Comparison of ENCODE assay signal across 26 mouse cellular contexts in genomic region chr2:82828222-82828621, GRCm38 (mm10).
DNase-seq lines count a peak whose midpoint lies in the region; ATAC-seq and TF ChIP-seq lines count a peak whose summit lies in the region.
"Had no signal": no experiment of that assay in that cellular context is flagged by ENCODE, and none has a peak within 500 bp of the region (broad histone marks: within the 10 kb centered on the region; RNA-seq: fewer than 3 reads in every experiment).

No protein-coding gene starts in this region.

- whole genome bisulfite sequencing in midbrain, embryonic 12.5 days: 69% methylated on average over 1 of the region's 1 CpGs
- 91% methylated on average over 1 of the region's 1 CpGs for WGBS in midbrain, embryonic 10.5 days
- WGBS in midbrain, postnatal 0 days: 60% methylated on average over 1 of the region's 1 CpGs

- H3K27me3 ChIP-seq in midbrain, embryonic 12.5 days: no peaks in the 10 kb centered on the region
- no peaks in the 10 kb centered on the region for H3K27me3 ChIP-seq in midbrain, embryonic 10.5 days (ENCODE audit: low read depth, poor library complexity, severe bottlenecking)
- H3K27me3 ChIP-seq in midbrain, postnatal 0 days (ENCODE audit: insufficient read depth, low read length): no peaks in the 10 kb centered on the region
- H3K27me3 ChIP-seq: embryonic facial prominence, embryonic 15.5 days; heart, embryonic 12.5 days; kidney, embryonic 15.5 days; limb, embryonic 13.5 days; lung, embryonic 15.5 days; neural tube, embryonic 13.5 days had no signal

- 0 out of 2 replicates have a peak, but pooled peaks have one; percentile 47 for ATAC-seq in midbrain, embryonic 12.5 days (ENCODE audit: low FRiP score, low read depth)
- no peak for ATAC-seq in midbrain, postnatal 0 days (ENCODE audit: low FRiP score)

- H3K27ac ChIP-seq in midbrain, embryonic 12.5 days (replicated peaks): no peak overlapping the region
- H3K27ac ChIP-seq in midbrain, embryonic 10.5 days (replicated peaks): no peak overlapping the region
- H3K27ac ChIP-seq in midbrain, postnatal 0 days (ENCODE audit: low read depth, low read length): no peak overlapping the region
- H3K27ac ChIP-seq: embryonic facial prominence, embryonic 10.5 days; embryonic facial prominence, embryonic 15.5 days; kidney, embryonic 15.5 days; layer of hippocampus, adult 2 months; left cerebral cortex, adult 2 months; limb, embryonic 13.5 days; lung, embryonic 15.5 days; neural tube, embryonic 13.5 days had no signal

- intact Hi-C loops in heart, postnatal 14 days (cut with DNase I): no loop called here

- no peak overlapping the region for H3K4me2 ChIP-seq in midbrain, embryonic 12.5 days (replicated peaks)
- H3K4me2 ChIP-seq in midbrain, postnatal 0 days (ENCODE audit: low read depth, low read length, poor library complexity, severe bottlenecking): no peak overlapping the region
- H3K4me2 ChIP-seq: embryonic facial prominence, embryonic 15.5 days; heart, embryonic 12.5 days; kidney, embryonic 15.5 days; limb, embryonic 13.5 days; liver, embryonic 11.5 days; lung, embryonic 15.5 days; neural tube, embryonic 13.5 days had no signal

- H3K4me3 ChIP-seq in midbrain, embryonic 12.5 days: no peak overlapping the region
- H3K4me3 ChIP-seq in midbrain, embryonic 10.5 days: no peak overlapping the region
- H3K4me3 ChIP-seq in midbrain, postnatal 0 days (ENCODE audit: low read depth, low read length): no peak overlapping the region
- H3K4me3 ChIP-seq: embryonic facial prominence, embryonic 10.5 days; embryonic facial prominence, embryonic 15.5 days; heart, embryonic 12.5 days; kidney, embryonic 15.5 days; layer of hippocampus, adult 2 months; left cerebral cortex, adult 2 months; limb, embryonic 13.5 days; lung, embryonic 15.5 days; neural tube, embryonic 13.5 days had no signal

- TF ChIP-seq POLR2A in brain, embryonic 14.5 days (IDR thresholded peaks at IDR 0.05; ENCODE audit: borderline replicate concordance, extremely low read depth, insufficient read depth, insufficient read length, poor library complexity, severe bottlenecking): no peak

- peak; percentile 67 for DNase-seq in heart, adult 11 months
- no peak for DNase-seq in heart, postnatal 14 days
- no peak for DNase-seq in midbrain, embryonic 10.5 days (ENCODE audit: low spot score)
- DNase-seq in brain, embryonic 14.5 days (ENCODE audit: low read depth): peak; percentile 63
- DNase-seq in midbrain, postnatal 0 days (ENCODE audit: low spot score): peak; percentile 24
- no peak for DNase-seq in heart, adult 9 months (ENCODE audit: low spot score in 2 of 2)
- DNase-seq: adrenal gland, postnatal 25 days; cerebellum, adult 2 months; cerebellum, postnatal 14 days; gastrocnemius, postnatal 10 days; kidney, adult 18-20 months; kidney, postnatal 36 days; retina, postnatal 1 day; right cerebral cortex, postnatal 14 days; thymus, postnatal 4 days had no signal

- H3K9ac ChIP-seq in midbrain, embryonic 12.5 days (replicated peaks): no peak overlapping the region
- H3K9ac ChIP-seq in midbrain, postnatal 0 days (replicated peaks; ENCODE audit: low read length, poor library complexity, severe bottlenecking): no peak overlapping the region
- H3K9ac ChIP-seq: embryonic facial prominence, embryonic 15.5 days; heart, embryonic 12.5 days; kidney, embryonic 15.5 days; limb, embryonic 13.5 days; lung, embryonic 15.5 days; neural tube, embryonic 13.5 days had no signal

- no peaks in the 10 kb centered on the region for H3K9me3 ChIP-seq in midbrain, embryonic 12.5 days
- H3K9me3 ChIP-seq in midbrain, embryonic 10.5 days (replicated peaks): no peaks in the 10 kb centered on the region
- H3K9me3 ChIP-seq in midbrain, postnatal 0 days (ENCODE audit: low read length): no peaks in the 10 kb centered on the region
- H3K9me3 ChIP-seq: embryonic facial prominence, embryonic 10.5 days; embryonic facial prominence, embryonic 15.5 days; heart, embryonic 12.5 days; kidney, embryonic 15.5 days; limb, embryonic 13.5 days; lung, embryonic 15.5 days; neural tube, embryonic 13.5 days had no signal

- no peaks in the 10 kb centered on the region for H3K36me3 ChIP-seq in midbrain, embryonic 12.5 days
- H3K36me3 ChIP-seq in midbrain, embryonic 10.5 days: no peaks in the 10 kb centered on the region
- H3K36me3 ChIP-seq in midbrain, postnatal 0 days (ENCODE audit: insufficient read depth, low read length): no peaks in the 10 kb centered on the region
- H3K36me3 ChIP-seq: embryonic facial prominence, embryonic 10.5 days; embryonic facial prominence, embryonic 15.5 days; heart, embryonic 12.5 days; kidney, embryonic 15.5 days; limb, embryonic 13.5 days; lung, embryonic 15.5 days; neural tube, embryonic 13.5 days had no signal

- no peak for TF ChIP-seq CTCF in brain, embryonic 14.5 days (IDR thresholded peaks at IDR 0.05; ENCODE audit: borderline replicate concordance, extremely low read depth, insufficient read depth, insufficient read length)
- TF ChIP-seq CTCF in midbrain, postnatal 0 days (IDR thresholded peaks at IDR 0.05): no peak

- no peaks in the 10 kb centered on the region for H3K4me1 ChIP-seq in midbrain, embryonic 12.5 days
- H3K4me1 ChIP-seq in midbrain, embryonic 10.5 days: no peaks in the 10 kb centered on the region
- no peaks in the 10 kb centered on the region for H3K4me1 ChIP-seq in midbrain, postnatal 0 days (ENCODE audit: insufficient read depth, low read length)
- H3K4me1 ChIP-seq: embryonic facial prominence, embryonic 10.5 days; embryonic facial prominence, embryonic 15.5 days; heart, embryonic 12.5 days; kidney, embryonic 15.5 days; limb, embryonic 13.5 days; lung, embryonic 15.5 days; neural tube, embryonic 13.5 days had no signal

Comparison
In these comparisons a context has a peak if more than half of its experiments do, and no peak if none do; other contexts are left out.
1. DNase-seq: peak in heart, adult 11 months (single experiment), brain, embryonic 14.5 days (single experiment) and midbrain, postnatal 0 days (single experiment); none in heart, postnatal 14 days (0 of 2), midbrain, embryonic 10.5 days (single experiment) and heart, adult 9 months (0 of 2).